Mouse (Mus musculus) lung, adult 2 months (tissue): Measurements from ENCODE around the gene Snx18. TPM values are rescaled to one million over a fixed set of nuclear protein-coding genes. Genes with fewer than 3 reads are reported as not detected.
A peak's percentile ranks its signal among the peaks of the same experiment; 100 is the strongest.

Experiments
- DNase-seq: peaks from one replicate; pipeline ENCODE4 v3.0.0; 2022
- H3K4me1 ChIP-seq: fragments of 200-500 bp; 2 replicates; pipeline ENCODE4 v1.6.1; 2011; ENCODE audit warnings: low read length; ENCODE audit not compliant: control insufficient read depth, insufficient read depth
- H3K4me3 ChIP-seq: fragments of 200-500 bp; replicated peaks from 2 replicates; pipeline ENCODE3; 2011; ENCODE audit warnings: low read depth, mild to moderate bottlenecking, control low read depth, low read length; ENCODE audit errors: extremely low read depth
- CTCF ChIP-seq: fragments of 200-500 bp; IDR thresholded peaks from 2 replicates; pipeline ENCODE4 v1.5.1; 2011; ENCODE audit warnings: mild to moderate bottlenecking, low read length, control low read depth; ENCODE audit not compliant: insufficient read depth
- POLR2A ChIP-seq: fragments of 200-500 bp; IDR thresholded peaks from 2 replicates; pipeline ENCODE4 v1.6.1; 2011; ENCODE audit warnings: low read depth, mild to moderate bottlenecking, control low read depth, low read length, borderline replicate concordance; ENCODE audit errors: extremely low read depth
- WGBS: fragments of 180-500 bp; shearing (Covaris S2); methylation state at CpG from one replicate; pipeline ENCODE4 v1.1.7; 2018; 5-methylcytosine and 5-hydroxymethylcytosine counted together
- polyA plus RNA-seq: library from polyadenylated mRNA; depleted of rRNA; stranded (reverse); fragments of >200 nt; gene quantifications from 2 replicates; pipeline ENCODE4 v1.2.3, GENCODE M21; 2012; rRNA removed

The Snx18 gene
- polyA plus RNA-seq, 1 experiment = 22.8 TPM

DNA sequence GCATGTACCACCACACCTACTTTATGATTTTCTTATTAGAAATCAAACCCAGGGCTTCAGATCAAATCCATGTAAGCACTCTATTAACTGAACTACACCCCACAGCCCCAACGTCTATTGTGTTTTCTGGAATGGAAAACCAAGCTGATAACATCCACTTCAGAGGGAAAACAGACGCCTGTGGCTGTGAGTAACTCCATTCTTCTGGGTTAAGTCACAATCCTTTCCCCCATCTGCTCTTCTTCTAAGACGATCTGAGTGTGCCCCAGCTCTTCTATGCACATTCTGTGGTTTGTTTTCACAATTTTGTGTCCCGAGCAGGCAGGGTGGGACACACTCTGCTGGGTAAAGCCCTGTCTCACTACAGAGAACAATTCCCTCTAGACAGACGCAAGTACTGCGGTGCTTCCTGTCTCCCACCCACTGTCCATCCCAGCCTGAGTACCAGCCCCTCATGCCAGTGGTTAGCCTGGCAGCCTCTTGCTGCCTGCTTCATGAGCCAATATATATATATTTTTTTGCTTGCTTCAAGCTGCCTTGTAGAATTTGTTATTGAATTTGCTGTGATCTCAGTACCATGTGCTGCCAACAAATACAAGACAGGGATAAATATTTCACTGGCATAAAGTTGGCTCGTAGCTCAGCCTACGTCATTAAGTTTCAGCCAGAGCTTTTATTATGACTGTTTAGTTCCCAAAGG is 67.3 kb downstream of the Snx18 start:
- Histone ChIP-seq H3K4me3 (no peak overlapping the region), H3K4me1 (peaks cover 3% of the 10 kb centered on the region)
- 35% methylated on average over 8 of the region's 8 CpGs for WGBS
- no peak for TF ChIP-seq POLR2A
- DNase-seq = peak; percentile 10

DNA sequence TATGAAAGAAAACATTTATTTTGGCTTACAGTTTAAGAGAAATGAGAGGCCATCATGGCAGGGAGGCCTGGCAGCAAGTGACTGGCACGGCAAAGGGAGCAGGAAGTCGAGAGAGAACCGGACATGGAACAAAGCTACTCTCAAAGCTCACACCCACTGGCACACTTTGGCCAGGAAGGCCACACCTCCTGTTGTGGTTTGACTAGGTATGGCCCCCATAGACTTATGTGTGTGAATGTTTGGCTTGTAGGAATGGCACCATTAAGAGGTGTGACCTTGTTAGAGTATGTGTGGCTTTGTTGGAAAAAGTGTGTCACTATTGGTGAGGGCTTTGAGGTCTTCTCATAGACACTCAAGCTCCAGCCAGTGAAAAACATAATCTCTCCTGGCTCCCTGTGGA is 69.3 kb downstream of the Snx18 start:
- DNase-seq = no peak
- 58% methylated on average over 3 of the region's 3 CpGs for whole genome bisulfite sequencing
- TF ChIP-seq POLR2A (no peak), CTCF (no peak)

DNA sequence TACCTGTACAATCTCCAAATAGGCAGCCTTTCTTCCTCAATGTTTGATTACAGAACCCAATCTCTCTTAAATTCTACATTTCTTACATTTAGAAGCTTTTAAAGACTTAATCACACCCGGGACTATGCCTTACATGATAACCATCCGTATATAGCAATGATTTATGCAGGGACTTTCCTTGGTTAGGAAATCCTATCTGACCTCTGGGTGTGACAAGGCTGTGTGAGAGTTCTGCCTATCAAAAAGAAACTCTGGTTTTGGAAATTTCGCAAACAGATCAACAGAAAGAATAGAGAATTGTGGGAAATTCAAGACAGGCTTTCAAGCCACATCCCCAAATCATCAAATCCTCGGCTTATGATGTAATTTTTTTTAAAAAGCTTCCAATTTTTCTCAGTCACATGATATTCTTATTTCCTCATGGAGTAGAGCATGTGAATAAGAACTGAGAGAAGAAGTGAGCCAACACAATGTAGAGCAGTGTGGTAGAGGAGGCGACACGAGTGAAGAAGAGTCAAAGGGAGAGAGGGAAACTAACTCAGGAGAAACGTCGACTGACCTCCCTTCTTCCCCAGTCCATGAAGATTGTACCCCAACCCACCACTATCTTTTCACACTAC is 70.4 kb downstream of the Snx18 start:
- no peak overlapping the region for H3K4me3 ChIP-seq
- peaks cover 3% of the 10 kb centered on the region for H3K4me1 ChIP-seq
- WGBS = 71% methylated on average over 8 of the region's 8 CpGs
- no peak for TF ChIP-seq CTCF
- no peak for TF ChIP-seq POLR2A
- DNase-seq = no peak

More for the DNA sequence above, 69.3 kb downstream of the Snx18 start:
- no peak overlapping the region for H3K4me3 ChIP-seq
- peaks cover 3% of the 10 kb centered on the region for H3K4me1 ChIP-seq

DNA sequence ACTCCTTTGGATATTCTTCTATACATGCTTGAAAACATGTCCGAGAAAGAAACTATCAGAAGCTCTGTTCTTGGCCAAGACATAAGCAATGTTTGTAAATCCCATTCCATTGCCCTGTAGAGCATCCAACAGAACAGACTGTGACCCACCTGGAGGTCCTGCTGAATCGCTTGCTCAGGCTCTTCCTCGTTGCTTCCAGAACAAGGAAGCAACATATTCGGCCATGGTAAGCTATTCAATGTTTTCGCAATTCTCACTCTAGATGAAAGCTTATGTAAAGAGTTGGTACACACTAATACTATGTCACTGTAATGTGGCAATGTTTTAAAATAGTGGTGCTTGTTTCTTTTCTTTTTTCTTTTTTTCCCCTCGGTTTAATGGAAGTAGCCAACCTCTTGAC is 76.0 kb downstream of the Snx18 start:
- no peak for DNase-seq
- no peak overlapping the region for H3K4me3 ChIP-seq
- no peaks in the 10 kb centered on the region for H3K4me1 ChIP-seq
- 71% methylated on average over 6 of the region's 6 CpGs for WGBS
- TF ChIP-seq POLR2A (no peak), CTCF (no peak)

Other genes with a start within 250 kb of the Snx18 start
- gene Hspb3, start 45.1 kb upstream of the Snx18 start, polyA plus RNA-seq = 0.27 and 0.92 TPM in 2 replicates
- 11.8 and 15.1 TPM in 2 replicates for gene Arl15, start 175.9 kb upstream of the Snx18 start, polyA plus RNA-seq